Mouse (Mus musculus): Measurements from ENCODE around the gene Rgs9.

- TF ChIP-seq CTCF (conservative IDR thresholded peaks at IDR 0.05; ENCODE audit: insufficient read depth, insufficient read length, low read depth, low read length) (no peak), POLR2A (IDR thresholded peaks at IDR 0.05; ENCODE audit: low read depth, low read length) (no peak)
Measured at GRCm38 (mm10) chr11:109250566-109250965, 47.4 kb downstream of the Rgs9 start.
